Mouse (Mus musculus): ENCODE measurements around the gene Paqr3.
A peak's percentile ranks its signal among the peaks of the same experiment; 100 is the strongest.

Gene Paqr3

DNA sequence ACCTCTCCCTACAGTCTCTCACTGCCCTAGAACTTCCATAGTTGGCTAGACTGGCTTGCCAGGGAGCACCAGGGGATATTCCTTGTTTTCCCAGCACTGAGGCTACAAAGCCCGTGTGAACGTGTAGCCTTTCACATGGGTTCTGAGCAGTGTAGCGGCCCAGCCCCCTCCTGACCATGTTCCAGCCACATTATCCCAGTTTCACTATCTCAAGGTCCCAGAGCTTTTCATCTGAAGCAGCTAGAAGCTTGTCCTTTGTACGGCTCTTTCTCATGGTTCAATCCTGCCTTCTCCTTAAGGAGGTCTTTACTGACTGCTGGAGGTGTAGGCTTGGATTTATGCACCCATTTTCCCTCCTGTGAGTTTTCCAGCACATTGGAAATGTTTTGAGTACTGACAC, 26.9 kb downstream of the Paqr3 start:
- no peak for DNase-seq (ENCODE audit: low read depth, low spot score)

DNA sequence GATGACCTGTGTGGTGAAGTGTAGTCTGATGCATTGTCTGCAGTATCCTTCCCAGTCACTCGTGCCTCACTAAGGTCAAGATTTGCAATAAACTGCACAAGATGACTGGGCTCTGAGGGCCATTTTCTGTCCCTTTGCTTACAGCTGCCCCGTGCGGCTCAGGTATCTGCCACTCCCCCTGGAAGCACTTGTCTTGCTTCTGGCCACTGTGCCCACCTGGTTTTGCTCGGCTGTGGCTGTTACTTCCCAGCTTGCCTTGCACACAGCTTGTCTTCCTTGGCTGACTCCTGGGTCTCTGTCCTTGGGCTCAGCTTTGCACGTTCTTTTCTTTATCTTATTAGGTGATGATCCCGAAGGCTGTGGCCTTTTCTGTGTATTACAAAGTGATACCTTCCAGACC, 27.7 kb downstream of the Paqr3 start:
- no peak for DNase-seq (ENCODE audit: low read depth, low spot score)

GRCm38 (mm10) chr5:97081481-97081880, 29.9 kb downstream of the Paqr3 start:
- DNase-seq (ENCODE audit: low read depth, low spot score) = peak; percentile 8

DNA sequence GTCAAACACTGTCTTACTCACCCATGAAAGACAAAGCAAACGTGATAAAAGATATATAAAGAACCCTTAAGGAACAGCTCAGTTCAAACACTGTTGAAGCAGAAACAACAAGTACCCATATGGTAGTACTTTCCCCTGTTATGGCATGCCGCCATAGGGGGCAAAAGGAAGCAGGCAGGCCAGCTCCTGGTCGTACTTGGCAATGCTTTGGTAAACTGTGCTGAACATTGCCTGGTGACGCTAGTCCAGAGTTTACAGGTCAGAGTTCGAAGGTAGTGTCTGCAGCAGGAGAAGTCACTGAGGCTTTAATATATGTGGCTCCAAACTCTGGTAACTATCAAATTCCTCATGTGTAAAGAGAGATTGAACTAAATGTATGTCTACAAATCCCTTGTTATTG, 32.8 kb downstream of the Paqr3 start:
- no peak for DNase-seq (ENCODE audit: low read depth, low spot score)

GRCm38 (mm10) chr5:97077676-97078075, 33.7 kb downstream of the Paqr3 start:
- no peak for DNase-seq (ENCODE audit: low read depth, low spot score)

DNA sequence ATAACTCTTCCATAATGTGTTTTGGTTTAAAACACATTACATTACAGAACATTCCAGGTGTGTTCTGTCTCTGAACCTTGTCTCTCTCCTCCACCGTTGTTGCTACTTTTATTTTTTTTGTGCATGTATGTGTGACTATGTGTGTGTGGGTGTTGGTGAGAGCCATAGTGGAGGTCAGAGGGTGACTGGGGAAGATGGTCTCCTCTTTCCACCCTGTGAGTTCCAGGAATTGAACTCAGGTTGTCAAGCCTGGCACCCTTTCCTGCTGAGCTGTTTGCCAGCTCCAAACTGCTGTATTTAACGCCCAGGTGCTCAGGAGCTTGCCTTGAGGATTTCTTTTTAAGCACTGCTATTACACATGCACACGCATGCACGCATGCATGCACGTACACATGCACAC, 35.2 kb downstream of the Paqr3 start:
- no peak for DNase-seq (ENCODE audit: low read depth, low spot score)

DNA sequence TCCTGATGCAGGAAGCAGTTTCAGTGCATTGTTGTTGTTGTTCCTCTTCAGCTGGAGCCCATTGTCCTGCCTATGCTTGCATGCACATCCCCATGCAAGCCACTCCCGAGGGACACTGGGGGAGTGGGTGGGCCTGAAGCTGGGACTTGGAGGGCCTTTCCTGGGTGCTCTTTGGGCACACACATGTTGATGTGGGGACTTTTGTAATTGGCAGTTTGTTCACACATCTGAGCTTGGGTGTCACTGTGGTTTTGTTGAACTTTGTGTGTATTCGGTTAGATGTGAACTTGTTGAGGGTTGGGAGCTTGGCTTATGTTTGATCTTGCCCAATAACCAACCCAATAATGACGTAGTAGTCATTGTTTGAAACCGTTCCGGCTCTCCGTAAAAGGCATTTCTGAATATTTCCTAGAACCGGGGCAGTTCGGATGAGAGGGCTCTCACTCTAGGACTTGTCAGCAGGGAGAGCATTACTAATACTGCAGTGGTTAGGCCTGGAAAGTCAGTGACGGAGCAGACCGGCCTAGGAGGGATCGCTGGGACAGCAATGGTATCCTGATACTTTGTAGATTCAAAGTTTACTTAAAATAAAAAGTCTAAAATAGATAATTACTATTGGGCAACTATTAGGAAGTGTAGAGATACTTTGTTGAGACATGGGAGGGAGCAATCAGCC, 35.8 kb downstream of the Paqr3 start:
- no peak for DNase-seq (ENCODE audit: low read depth, low spot score)

DNA sequence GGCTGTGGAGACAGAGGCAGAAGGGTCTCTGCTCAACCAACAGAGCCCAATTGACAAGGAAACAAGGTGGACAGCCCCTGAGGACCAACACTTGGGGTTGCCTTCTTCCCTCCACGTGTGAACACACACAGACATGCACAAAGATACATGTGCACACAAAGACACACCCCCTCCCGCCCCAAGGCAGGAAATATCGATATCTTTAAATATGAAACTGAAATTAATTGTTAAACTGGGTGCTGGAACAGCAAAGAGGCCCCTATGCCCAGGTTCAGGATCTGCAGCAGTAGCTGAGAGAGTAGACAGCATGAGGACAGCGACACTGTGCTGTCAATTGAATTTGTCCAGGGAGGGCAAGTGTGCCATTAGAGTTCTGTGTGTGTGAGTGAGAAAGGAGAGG, 45.6 kb downstream of the Paqr3 start:
- DNase-seq (ENCODE audit: low read depth, low spot score) = no peak

DNA sequence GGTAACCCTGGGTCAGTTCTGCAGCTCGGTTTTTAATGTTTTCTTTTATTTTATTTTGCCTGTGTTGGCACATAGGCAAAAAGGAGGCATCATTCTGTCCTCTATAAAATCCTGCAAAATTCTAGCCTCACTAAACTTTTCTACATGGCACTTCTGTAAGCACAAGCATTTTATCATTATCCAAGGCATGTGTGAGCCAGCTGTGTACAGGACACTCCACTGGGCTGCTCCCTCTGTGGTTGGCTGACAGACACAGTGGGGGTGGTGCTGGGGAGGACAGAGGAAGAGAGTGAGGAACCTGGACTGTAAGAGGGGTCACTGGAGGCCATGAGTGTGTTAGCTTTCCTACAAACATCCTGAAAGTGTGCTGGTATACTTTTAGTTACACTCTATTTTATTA, 49.4 kb downstream of the Paqr3 start:
- no peak for DNase-seq (ENCODE audit: low read depth, low spot score)

GRCm38 (mm10) chr5:97060864-97061263, 50.5 kb downstream of the Paqr3 start:
- no peak for DNase-seq (ENCODE audit: low read depth, low spot score)

GRCm38 (mm10) chr5:97056791-97057450, 54.5 kb downstream of the Paqr3 start:
- no peak for DNase-seq (ENCODE audit: low read depth, low spot score)

DNA sequence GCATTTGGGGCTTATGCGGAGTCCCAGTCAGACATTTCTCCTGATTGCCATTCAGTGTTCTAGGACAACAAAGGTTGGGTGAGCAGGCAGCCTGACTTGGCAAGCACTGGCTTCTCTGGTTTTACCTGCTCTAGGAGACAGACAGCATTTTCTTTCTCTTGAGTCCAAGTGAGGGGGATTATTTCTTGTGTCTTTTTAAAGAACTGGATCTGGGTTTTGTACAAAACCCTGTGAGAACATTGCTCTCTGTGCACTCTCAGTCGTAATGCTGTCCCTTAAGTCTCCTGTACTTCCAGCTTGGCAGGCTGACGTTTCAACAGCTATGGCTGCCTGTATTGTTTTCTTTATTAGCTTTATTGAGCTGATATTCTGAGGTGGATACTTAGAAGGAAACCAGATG, 55.0 kb downstream of the Paqr3 start:
- DNase-seq (ENCODE audit: low read depth, low spot score) = no peak

- DNase-seq (ENCODE audit: low read depth, low spot score) = peak; percentile 42
Measured at GRCm38 (mm10) chr5:97055511-97056068, 55.8 kb downstream of the Paqr3 start.

- DNase-seq (ENCODE audit: low read depth, low spot score) = no peak
Measured at GRCm38 (mm10) chr5:97054801-97055200, 56.6 kb downstream of the Paqr3 start.

DNA sequence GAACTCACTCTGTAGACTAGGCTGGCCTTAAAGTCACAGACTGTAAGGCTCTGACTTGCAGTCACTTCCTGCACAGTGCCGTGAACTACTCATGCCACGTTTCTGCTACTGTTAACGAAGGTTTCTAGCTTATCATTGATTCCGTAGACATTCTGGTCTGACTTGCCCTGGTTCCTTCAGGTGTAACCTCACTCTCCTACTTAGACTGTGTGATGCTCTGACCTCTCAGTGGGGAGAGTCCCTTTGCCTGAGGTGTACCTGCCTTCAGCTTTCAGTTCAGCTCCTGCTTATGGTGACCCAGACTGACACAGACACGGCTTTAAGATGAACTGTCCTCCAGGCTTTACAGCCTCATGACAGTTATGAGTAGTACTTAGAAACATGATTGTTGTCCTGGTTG, 57.2 kb downstream of the Paqr3 start:
- DNase-seq (ENCODE audit: low read depth, low spot score) = no peak

- no peak for DNase-seq (ENCODE audit: low read depth, low spot score)
Measured at GRCm38 (mm10) chr5:97048905-97049304, 62.5 kb downstream of the Paqr3 start.

- DNase-seq (ENCODE audit: low read depth, low spot score) = no peak
Measured at GRCm38 (mm10) chr5:97046680-97047079, 64.7 kb downstream of the Paqr3 start.

- no peak for DNase-seq (ENCODE audit: low read depth, low spot score)
Measured at GRCm38 (mm10) chr5:97045260-97045659, 66.1 kb downstream of the Paqr3 start.

Data from brain, embryonic 18.5 days (tissue).